Mouse (Mus musculus) ES-Bruce4 (cell line): ENCODE data around the gene Sprr2e.

ENCODE experiments used
- CTCF ChIP-seq: IDR thresholded peaks from one replicate; pipeline ENCODE4 v1.8.1; 2011; ENCODE audit warnings: low read depth, low read length
- EP300 ChIP-seq: IDR thresholded peaks from 2 replicates; pipeline ENCODE4 v1.6.1; 2011; ENCODE audit warnings: low read depth, low read length; ENCODE audit not compliant: insufficient read depth
- POLR2A ChIP-seq: IDR thresholded peaks from one replicate; pipeline ENCODE4 v1.8.1; 2011; ENCODE audit warnings: low read length; ENCODE audit not compliant: insufficient read depth

- TF ChIP-seq CTCF (no peak), POLR2A (no peak), EP300 (no peak)
These were observed 9.7 kb downstream of the Sprr2e start for GRCm38 (mm10) chr3:92361619-92362018.
